Mouse (Mus musculus): ENCODE measurements around the gene Amph.
A peak's percentile ranks its signal among the peaks of the same experiment; 100 is the strongest.

DNA sequence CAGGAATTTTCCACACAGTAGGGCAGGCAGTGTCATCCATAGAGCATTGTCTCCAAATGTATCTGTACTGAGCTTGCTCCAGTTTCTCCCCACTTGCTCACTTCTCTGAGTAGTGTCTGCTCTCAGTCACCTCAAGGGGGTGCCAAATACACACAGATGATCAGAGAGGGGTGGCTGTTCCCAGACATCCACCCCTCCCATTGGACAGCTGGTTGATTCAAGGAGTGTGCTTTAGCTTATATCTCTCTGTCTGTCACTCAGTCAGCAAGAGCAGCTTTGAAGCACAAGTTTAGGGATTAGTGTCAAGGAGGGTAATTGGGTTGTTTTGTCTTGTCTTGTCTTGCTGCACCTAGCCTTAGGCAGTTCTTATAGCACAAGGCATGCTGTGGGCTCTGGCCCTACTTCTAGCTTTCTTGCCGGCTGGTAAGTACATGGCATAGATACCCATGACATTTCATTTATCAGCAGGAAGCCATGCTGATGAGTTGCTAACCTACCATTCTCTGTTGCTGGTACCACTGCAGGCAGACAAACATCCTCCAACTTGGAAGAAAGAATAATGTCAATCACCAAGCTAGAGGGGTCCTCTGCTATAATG lies 229.8 kb downstream of the Amph start:
- peak; percentile 54 for TF ChIP-seq CTCF (IDR thresholded peaks at IDR 0.05)
- TF ChIP-seq EP300 (IDR thresholded peaks at IDR 0.05; ENCODE audit: insufficient read depth, low read depth, low read length), result no peak
- no peak for TF ChIP-seq POLR2A (IDR thresholded peaks at IDR 0.05; ENCODE audit: insufficient read depth, low read depth, low read length)
